Mouse (Mus musculus) Patski (cell line): ENCODE measurements at regions not wholly inside any gene's neighbourhood (a gene's known extent, or its start where the extent isn't known, plus 50 kb on each side); places are given as distances from the start of the nearest gene placed in this dataset.

ENCODE experiments used
- ATAC-seq: fragments of 100-300 bp; one replicate; pipeline ENCODE4 v1.8.0; 2021
- CTCF ChIA-PET: fragments of 350-600 bp; sonication (Branson Sonifier 250); formaldehyde crosslinking; loops from one replicate; lab custom pipeline; 2022; ENCODE audit warnings: inconsistent platforms; lab: Charles Lee
- POLR2A ChIA-PET: fragments of 350-600 bp; sonication (Branson Sonifier 250); formaldehyde crosslinking; loops from one replicate; lab custom pipeline; 2022; ENCODE audit warnings: antibody characterized with exemption, inconsistent platforms; lab: Charles Lee
- DNase-seq: peaks from one replicate; pipeline ENCODE4 v3.0.0-alpha.2; 2011; ENCODE audit warnings: low read depth, low spot score
- H3K27me3 ChIP-seq: fragments of 371-371 bp; one replicate; pipeline ENCODE4 v1.5.1; 2021
- CTCF ChIP-seq: fragments of 100-300 bp; IDR thresholded peaks from one replicate; pipeline ENCODE4 v1.5.1; 2021
- in situ Hi-C: fragments of 300-500 bp; cut with MboI; formaldehyde crosslinking; loops from 3 replicates; pipeline ENCODE4 v1.11.1; 2018; ENCODE audit warnings: low pct_unique_long_range_greater_than_20kb, mixed read lengths

DNA sequence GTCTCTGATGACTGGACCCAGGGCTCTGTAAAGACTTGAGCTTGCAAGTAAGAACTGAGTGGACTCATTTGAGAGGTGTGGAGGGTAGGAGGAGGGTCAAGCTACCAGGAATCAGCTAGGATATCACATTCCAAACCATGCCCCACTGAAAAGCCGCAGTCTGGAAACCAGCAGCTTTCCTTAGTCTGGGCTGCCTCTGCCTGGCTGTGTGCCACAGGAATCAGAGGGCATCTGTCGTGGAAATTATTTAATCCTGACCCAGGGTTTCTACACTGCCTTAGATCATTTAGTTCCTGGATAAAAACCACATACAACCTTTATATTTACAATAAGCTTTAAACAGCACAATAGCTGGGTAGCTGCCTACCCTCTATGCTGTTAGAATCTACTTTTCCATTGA is 66.4 kb downstream of the Fam43a start:
- ATAC-seq (no peak), DNase-seq (no peak)
- ChIA-PET CTCF (no interaction called here), POLR2A (interaction anchor here (0.7 to 3.5 kb wide), 3 partner anchors 12 to 65 kb away, joined by 3 to 29 read pairs (median 3); partner anchors contain the start of gene Fam43a)
- no peaks in the 10 kb centered on the region for H3K27me3 ChIP-seq
- TF ChIP-seq CTCF: no peak
- in situ Hi-C loops: no loop called here

DNA sequence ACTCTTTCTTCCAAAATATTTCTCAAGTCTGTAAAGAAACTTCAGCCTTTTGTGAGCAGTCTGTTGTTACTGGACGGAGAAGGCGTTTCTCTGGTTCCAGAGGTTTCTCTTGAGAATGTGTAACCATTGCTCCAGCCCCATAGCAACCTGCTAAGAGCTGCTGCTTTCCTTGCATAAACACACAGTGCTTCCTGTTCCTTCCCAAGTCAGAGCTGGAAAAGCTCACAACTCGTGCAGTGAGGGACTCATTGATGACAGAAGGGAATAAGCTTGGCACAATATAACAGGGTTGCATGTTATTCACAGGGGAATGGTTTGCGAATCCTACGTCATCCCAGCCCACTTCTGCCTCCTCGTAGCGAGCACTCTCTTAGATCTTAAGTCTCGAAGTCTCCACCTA is 70.4 kb downstream of the Fam43a start:
- H3K27me3 ChIP-seq: no peaks in the 10 kb centered on the region
- ATAC-seq (no peak), DNase-seq (no peak)
- CTCF ChIA-PET: no interaction called here
- POLR2A ChIA-PET: no interaction called here
- in situ Hi-C loops: no loop called here
- no peak for TF ChIP-seq CTCF

GRCm38 (mm10) chr16:30671584-30671983 is 72.1 kb downstream of the Fam43a start:
- DNase-seq: no peak

DNA sequence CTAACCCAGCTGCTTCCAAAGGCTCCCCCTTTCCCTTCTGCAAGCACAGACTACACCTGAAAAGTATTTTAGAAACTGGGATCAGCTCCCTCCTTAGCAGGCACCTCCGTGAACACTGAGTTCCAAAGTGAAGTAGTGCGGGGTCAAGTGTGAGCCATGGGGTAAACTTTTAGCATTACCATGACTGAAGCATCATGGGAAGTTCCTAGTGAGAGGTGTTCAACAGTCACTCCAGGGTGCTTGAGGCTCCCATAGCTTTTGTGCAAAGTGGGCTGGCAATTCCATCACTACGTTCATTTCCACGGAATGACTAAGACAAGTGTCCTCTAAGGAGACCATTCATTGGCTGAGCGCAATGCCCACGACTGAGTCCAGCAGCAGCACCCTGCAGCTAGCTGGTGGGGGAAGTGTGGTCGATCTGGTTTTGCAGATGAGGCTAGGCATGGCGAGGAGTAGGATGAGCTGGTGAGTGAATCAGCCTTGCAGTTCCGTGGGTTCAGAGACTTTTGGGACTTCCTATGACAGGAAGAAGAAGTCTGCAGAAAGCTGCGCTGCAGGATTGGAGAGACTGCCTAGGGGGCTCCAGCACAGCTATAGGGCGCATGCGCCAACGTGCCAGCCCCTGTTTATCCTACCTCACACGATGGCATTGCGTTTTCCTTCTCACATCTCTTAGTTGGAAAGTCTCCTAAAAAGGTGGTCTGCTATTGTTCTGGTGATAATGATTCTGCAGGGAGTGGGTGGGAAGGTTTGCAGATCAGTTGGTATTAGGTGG is 73.4 kb downstream of the Fam43a start:
- no peak for ATAC-seq

More at GRCm38 (mm10) chr16:30671584-30671983, 72.1 kb downstream of the Fam43a start:
- in situ Hi-C loops: no loop called here
- ChIA-PET CTCF (no interaction called here), POLR2A (no interaction called here)
- H3K27me3 ChIP-seq: no peaks in the 10 kb centered on the region
- no peak for ATAC-seq
- no peak for TF ChIP-seq CTCF

DNA sequence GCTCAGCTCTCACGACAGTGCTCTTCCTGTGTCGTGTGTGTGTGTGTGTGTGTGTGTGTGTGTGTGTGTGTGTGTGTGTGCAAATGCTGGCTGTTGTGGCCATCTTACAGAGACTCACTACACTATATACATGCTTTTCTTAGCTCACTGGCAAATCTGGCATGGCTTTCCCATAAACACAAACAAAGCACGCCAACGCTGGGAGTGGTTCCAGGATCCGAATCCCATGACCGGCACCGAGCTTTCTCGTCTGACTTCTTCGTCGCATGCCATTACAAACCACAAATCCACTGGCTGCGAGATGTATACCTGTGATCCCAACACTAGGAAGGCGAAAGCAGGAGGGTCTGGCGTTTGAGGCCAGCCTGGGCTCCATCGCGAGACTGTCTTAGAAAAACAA is 74.1 kb downstream of the Fam43a start:
- in situ Hi-C loops: no loop called here
- ChIA-PET CTCF (no interaction called here), POLR2A (no interaction called here)
- DNase-seq: no peak
- ATAC-seq: no peak
- TF ChIP-seq CTCF: no peak
- H3K27me3 ChIP-seq: no peaks in the 10 kb centered on the region

More for the DNA sequence above, 73.4 kb downstream of the Fam43a start:
- DNase-seq: no peak
- ChIA-PET POLR2A (interaction anchor here (0.5 to 0.6 kb wide), 2 partner anchors 22 to 24 kb away, joined by 3 to 4 read pairs; no protein-coding TSS in a partner anchor), CTCF (no interaction called here)
- in situ Hi-C loops: no loop called here
- TF ChIP-seq CTCF: no peak
- no peaks in the 10 kb centered on the region for H3K27me3 ChIP-seq

DNA sequence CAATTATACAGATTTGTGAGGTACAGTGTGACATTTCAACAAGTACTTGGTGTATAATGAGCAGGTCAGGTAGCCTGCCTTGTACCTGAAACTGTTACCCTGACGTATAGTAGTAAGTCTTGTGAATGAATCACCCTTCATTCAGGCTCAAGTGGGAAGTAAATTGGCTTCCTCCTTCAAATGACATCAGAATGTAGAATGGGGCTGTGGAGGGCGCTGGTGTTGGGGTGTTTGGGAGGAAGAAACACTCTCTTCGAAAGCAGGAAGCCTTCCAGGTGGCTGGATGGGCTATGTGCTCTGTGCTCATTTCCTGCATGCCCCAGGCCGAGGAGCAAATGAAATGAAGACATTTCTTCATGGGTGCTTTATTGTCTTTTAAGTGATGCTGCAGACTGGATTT is 76.3 kb downstream of the Fam43a start:
- H3K27me3 ChIP-seq: no peaks in the 10 kb centered on the region
- ATAC-seq: no peak
- CTCF ChIA-PET: no interaction called here
- DNase-seq: no peak
- no peak for TF ChIP-seq CTCF
- POLR2A ChIA-PET: interaction anchor here (0.8 kb wide), 1 partner anchor 133 kb away, joined by 3 read pairs; no protein-coding TSS in a partner anchor
- in situ Hi-C loops: no loop called here

DNA sequence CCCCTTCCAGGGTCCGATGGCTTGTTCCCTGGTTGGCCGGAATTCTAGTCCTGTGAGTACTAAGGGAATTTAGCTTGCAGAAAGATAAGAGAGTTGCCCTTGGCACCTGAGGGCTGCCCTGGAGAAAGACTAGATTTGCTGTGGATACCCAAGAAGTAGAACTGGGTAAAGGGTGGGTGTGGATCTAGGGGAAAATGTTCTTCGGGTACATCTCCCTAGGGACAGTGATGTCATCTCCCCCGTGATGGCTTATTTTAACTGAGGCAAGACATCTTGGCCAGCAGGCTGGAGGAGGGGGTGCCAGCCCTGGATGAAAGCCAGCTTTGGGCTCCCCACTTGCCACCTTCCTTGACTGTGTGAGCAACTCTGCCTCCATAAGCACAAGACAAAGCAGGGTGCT is 77.5 kb downstream of the Fam43a start:
- ATAC-seq: no peak
- H3K27me3 ChIP-seq: no peaks in the 10 kb centered on the region
- no peak for TF ChIP-seq CTCF
- DNase-seq: no peak
- ChIA-PET POLR2A (interaction anchor here (1.1 kb wide), 1 partner anchor 10 kb away, joined by 3 read pairs; no protein-coding TSS in a partner anchor), CTCF (interaction anchor here (1.0 to 1.3 kb wide), 3 partner anchors 10 to 17 kb away, joined by 3 read pairs; no protein-coding TSS in a partner anchor)
- in situ Hi-C loops: no loop called here

DNA sequence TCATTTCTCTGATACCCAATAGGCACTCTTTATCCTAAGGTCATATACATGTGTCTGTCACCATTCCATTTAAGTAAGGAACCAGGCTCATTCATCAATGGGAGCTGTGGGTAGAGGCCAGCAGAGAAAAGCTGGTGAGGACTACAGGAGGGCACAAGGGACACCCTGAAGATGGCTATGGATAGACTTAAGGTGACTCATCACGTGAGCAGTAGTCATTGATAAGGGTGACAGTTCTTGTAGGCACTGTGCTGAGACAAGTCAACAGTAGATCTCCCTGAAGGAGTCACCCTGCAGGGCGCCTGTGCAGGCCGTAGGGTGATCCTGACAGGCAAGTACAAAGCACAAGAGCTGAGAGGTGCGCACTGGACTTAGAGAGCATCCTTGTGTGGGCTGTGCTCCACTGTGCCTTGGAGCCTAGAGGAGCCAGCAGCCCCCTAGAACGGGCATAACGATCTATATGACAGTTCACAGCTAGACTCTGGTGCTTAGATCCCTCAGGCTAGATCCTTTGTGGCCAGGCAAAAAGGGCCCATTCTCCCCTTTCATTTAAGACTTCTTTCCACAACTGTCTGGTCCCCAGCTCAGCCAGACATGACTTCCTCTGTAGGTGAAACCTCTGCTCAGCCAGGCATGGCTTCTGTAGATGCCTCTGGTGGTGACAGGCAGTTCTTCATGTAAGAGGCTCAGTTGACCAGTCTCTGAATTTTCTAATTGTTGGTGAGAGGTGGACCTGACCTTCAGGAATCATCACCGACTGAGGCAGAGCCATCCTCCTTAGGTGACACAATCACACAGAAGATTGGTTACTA is 78.6 kb downstream of the Fam43a start:
- no peak for DNase-seq
- no peak for ATAC-seq
- H3K27me3 ChIP-seq: no peaks in the 10 kb centered on the region
- ChIA-PET CTCF (interaction anchor here (1.0 to 1.3 kb wide), 3 partner anchors 9 to 16 kb away, joined by 3 read pairs; no protein-coding TSS in a partner anchor), POLR2A (interaction anchor here (1.1 kb wide), 1 partner anchor 11 kb away, joined by 3 read pairs; no protein-coding TSS in a partner anchor)
- in situ Hi-C loops: no loop called here
- TF ChIP-seq CTCF: no peak

- TF ChIP-seq CTCF: no peak
- CTCF ChIA-PET: no interaction called here
- ATAC-seq (no peak), DNase-seq (no peak)
- POLR2A ChIA-PET: no interaction called here
- no peaks in the 10 kb centered on the region for H3K27me3 ChIP-seq
- in situ Hi-C loops: no loop called here
Measured at GRCm38 (mm10) chr16:30678708-30679492, 79.4 kb downstream of the Fam43a start.

- TF ChIP-seq CTCF: no peak
- ATAC-seq (no peak), DNase-seq (no peak)
- CTCF ChIA-PET: no interaction called here
- in situ Hi-C loops: no loop called here
- POLR2A ChIA-PET: no interaction called here
- no peaks in the 10 kb centered on the region for H3K27me3 ChIP-seq
Measured at GRCm38 (mm10) chr16:30679493-30679811, 79.9 kb downstream of the Fam43a start.
